Mouse (Mus musculus): ENCODE data around the gene Zfp598. TPM values are rescaled to one million over a fixed set of nuclear protein-coding genes. Genes with fewer than 3 reads are reported as not detected.

Gene Zfp598
- total and polyA plus RNA-seq, 3 experiments: 22.1 to 54.0 (median 31.8) TPM

DNA sequence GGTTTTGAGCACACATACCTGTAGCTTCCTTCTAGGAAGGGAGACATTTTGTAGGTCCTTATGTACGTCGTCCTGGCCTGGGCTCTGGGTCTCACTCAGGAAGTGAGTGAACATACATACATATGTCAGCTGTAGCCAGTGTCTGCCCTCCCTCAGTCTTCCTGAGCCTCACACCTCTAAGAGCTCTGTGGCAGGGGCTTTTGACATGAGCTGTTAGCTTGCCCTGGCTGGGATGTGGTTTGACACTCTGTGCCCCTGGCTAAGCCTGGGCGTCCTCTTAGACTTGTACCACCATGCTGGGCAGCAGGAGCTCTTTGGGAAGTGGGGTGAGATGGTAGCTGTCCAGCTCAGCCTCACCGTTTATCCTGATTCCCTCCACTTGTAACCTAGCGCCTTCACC, 1.9 kb downstream of the Zfp598 start:
- dilution Hi-C loops (cut with MboI; ENCODE audit: extremely low pct_ligation_motif_present, extremely low pct_unique_long_range_greater_than_20kb, low sequenced_read_pairs): no loop called here
- no peak for DNase-seq (ENCODE audit: extremely low read depth)
- no peaks in the 10 kb centered on the region for H3K9me3 ChIP-seq (replicated peaks; ENCODE audit: low read length)
- no peak for TF ChIP-seq CHD1 (IDR thresholded peaks at IDR 0.05; ENCODE audit: low read depth, low read length)
- TF ChIP-seq EP300 (IDR thresholded peaks at IDR 0.05; ENCODE audit: low read length): no peak
- TF ChIP-seq HCFC1 (IDR thresholded peaks at IDR 0.05; ENCODE audit: low read depth, low read length): no peak
- TF ChIP-seq MAZ (IDR thresholded peaks at IDR 0.05; ENCODE audit: low read depth, low read length): no peak
- no peak for TF ChIP-seq ZC3H11A (IDR thresholded peaks at IDR 0.05; ENCODE audit: low read depth, low read length)
- no peak for TF ChIP-seq ETS1 (conservative IDR thresholded peaks at IDR 0.05; ENCODE audit: low read depth, low read length)
- TF ChIP-seq USF1 (IDR thresholded peaks at IDR 0.05; ENCODE audit: low read depth, low read length): no peak
- in situ Hi-C loops (cut with MboI; ENCODE audit: low pct_ligation_motif_present, low pct_unique_long_range_greater_than_20kb, low sequenced_read_pairs): loop anchor here (5.0 kb wide), 1 partner anchor 139 kb away; the partner anchor contains the start of gene Rab26
- H3K4me2 ChIP-seq (ENCODE audit: insufficient read depth, low read depth, poor library complexity, severe bottlenecking): peak overlapping the region; percentile 98
- H3K27ac ChIP-seq (ENCODE audit: insufficient read depth, low read depth): 0 out of 2 replicates have a peak overlapping the region, but pooled peaks have one; percentile 1
- peaks cover 5 to 74% of the 10 kb centered on the region in 2 experiments; a peak in 2 of 4 replicates for H3K4me1 ChIP-seq (ENCODE audit: control insufficient read depth in 1 of 2, insufficient read depth in 2 of 2)
- H3K79me2 ChIP-seq (replicated peaks; ENCODE audit: control insufficient read depth, extremely low read depth, insufficient read depth, poor library complexity, severe bottlenecking): peaks cover 56% of the 10 kb centered on the region
- H3K27me3 ChIP-seq (replicated peaks): no peaks in the 10 kb centered on the region
- H3K4me3 ChIP-seq (replicated peaks in 1 of 3; ENCODE audit: low read depth in 2 of 3, low read length in 2 of 3, poor library complexity in 1 of 3): peak overlapping the region in 2 of 3 experiments; percentile 88 to 99
- peaks cover 9 to 26% of the 10 kb centered on the region in 2 experiments for H3K36me3 ChIP-seq (replicated peaks in 1 of 2; ENCODE audit: control insufficient read depth in 1 of 2, insufficient read depth in 1 of 2, low read length in 1 of 2)
- peak overlapping the region; percentile 97; the same call in 1 of the 2 replicates for H3K9ac ChIP-seq (ENCODE audit: insufficient read depth, low read depth)

DNA sequence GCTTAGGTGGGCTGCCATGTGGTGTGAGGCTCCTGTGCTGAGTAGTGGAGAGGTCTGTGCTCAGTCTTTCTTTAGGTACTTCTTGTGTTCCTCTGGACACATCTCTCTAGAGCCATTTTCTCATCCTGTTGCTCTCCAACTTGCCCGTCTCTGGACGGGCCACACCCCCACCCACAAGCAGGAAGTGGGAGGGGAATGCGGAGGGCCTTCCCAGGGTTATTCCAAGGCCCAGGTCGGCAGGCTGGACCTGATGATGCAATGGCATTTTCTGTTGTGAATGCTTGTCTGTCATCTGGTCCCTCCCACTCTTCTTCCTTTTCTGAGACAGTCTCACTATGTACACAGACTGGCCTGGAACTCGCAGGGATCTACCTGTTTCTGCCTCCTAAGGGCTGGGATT, 2.7 kb downstream of the Zfp598 start:
- dilution Hi-C loops (cut with MboI; ENCODE audit: extremely low pct_ligation_motif_present, extremely low pct_unique_long_range_greater_than_20kb, low sequenced_read_pairs): no loop called here

DNA sequence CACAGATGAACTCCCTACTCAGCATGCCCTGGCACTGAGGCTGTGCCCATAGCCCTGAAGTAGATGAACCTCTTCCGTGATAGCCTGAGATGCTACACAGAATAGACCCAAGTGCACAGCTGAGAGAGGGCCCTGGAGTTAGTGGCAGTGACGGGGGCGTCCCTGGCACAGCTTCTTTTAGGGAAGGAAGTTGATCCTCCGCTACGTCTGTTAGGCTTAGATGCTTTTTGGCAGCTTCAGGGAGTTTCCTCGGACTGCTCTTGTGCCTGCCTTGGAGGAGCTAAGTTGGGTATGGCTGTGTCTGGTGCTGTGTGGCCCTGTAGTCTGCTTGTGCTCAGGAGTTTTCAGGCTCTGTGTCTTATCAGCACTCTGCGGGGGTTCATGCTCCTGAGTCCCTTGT, 4.8 kb downstream of the Zfp598 start:
- H3K9me3 ChIP-seq (replicated peaks; ENCODE audit: low read length): no peaks in the 10 kb centered on the region
- no peak overlapping the region for H3K4me3 ChIP-seq (replicated peaks in 1 of 3; ENCODE audit: low read depth in 2 of 3, low read length in 2 of 3, poor library complexity in 1 of 3)
- dilution Hi-C loops (cut with MboI; ENCODE audit: extremely low pct_ligation_motif_present, extremely low pct_unique_long_range_greater_than_20kb, low sequenced_read_pairs) (no loop called here), in situ Hi-C loops (cut with MboI; ENCODE audit: low pct_ligation_motif_present, low pct_unique_long_range_greater_than_20kb, low sequenced_read_pairs) (loop anchor here (5.0 kb wide), 1 partner anchor 142 kb away; the partner anchor contains the start of gene Rab26)
- no peaks in the 10 kb centered on the region for H3K27me3 ChIP-seq (replicated peaks)
- TF ChIP-seq ZMIZ1 (IDR thresholded peaks at IDR 0.05; ENCODE audit: low read depth, low read length) (no peak), PAX5 (IDR thresholded peaks at IDR 0.05; ENCODE audit: low read length) (no peak), MAFK (IDR thresholded peaks at IDR 0.05; ENCODE audit: insufficient replicate concordance, low read length) (no peak), CHD2 (IDR thresholded peaks at IDR 0.05; ENCODE audit: low read length) (no peak), JUND (conservative IDR thresholded peaks at IDR 0.05; ENCODE audit: low read depth, low read length) (no peak), ZKSCAN1 (IDR thresholded peaks at IDR 0.05; ENCODE audit: borderline replicate concordance, low read depth, low read length) (no peak), USF2 (conservative IDR thresholded peaks at IDR 0.05; ENCODE audit: low read depth, low read length) (no peak), MEF2A (IDR thresholded peaks at IDR 0.05; ENCODE audit: borderline replicate concordance, low read depth, low read length) (no peak), JUN (IDR thresholded peaks at IDR 0.05; ENCODE audit: insufficient read depth, low read depth, low read length) (no peak)
- peaks cover 5 to 52% of the 10 kb centered on the region in 2 experiments; a peak in 2 of 4 replicates for H3K4me1 ChIP-seq (ENCODE audit: control insufficient read depth in 1 of 2, insufficient read depth in 2 of 2)
- peaks cover 61% of the 10 kb centered on the region for H3K79me2 ChIP-seq (replicated peaks; ENCODE audit: control insufficient read depth, extremely low read depth, insufficient read depth, poor library complexity, severe bottlenecking)
- no peak overlapping the region for H3K27ac ChIP-seq (ENCODE audit: insufficient read depth, low read depth)
- DNase-seq (ENCODE audit: extremely low read depth): no peak
- H3K9ac ChIP-seq (ENCODE audit: insufficient read depth, low read depth): no peak overlapping the region
- peaks cover 38 to 56% of the 10 kb centered on the region in 2 experiments for H3K36me3 ChIP-seq (replicated peaks in 1 of 2; ENCODE audit: control insufficient read depth in 1 of 2, insufficient read depth in 1 of 2, low read length in 1 of 2)
- no peak overlapping the region for H3K4me2 ChIP-seq (ENCODE audit: insufficient read depth, low read depth, poor library complexity, severe bottlenecking)

More for the DNA sequence above, 2.7 kb downstream of the Zfp598 start:
- H3K27me3 ChIP-seq (replicated peaks): no peaks in the 10 kb centered on the region
- peaks cover 61% of the 10 kb centered on the region for H3K79me2 ChIP-seq (replicated peaks; ENCODE audit: control insufficient read depth, extremely low read depth, insufficient read depth, poor library complexity, severe bottlenecking)
- DNase-seq (ENCODE audit: extremely low read depth): no peak
- in situ Hi-C loops (cut with MboI; ENCODE audit: low pct_ligation_motif_present, low pct_unique_long_range_greater_than_20kb, low sequenced_read_pairs): loop anchor here (5.0 kb wide), 1 partner anchor 140 kb away; the partner anchor contains the start of gene Rab26
- peak overlapping the region; percentile 98 for H3K4me2 ChIP-seq (ENCODE audit: insufficient read depth, low read depth, poor library complexity, severe bottlenecking)
- no peaks in the 10 kb centered on the region for H3K9me3 ChIP-seq (replicated peaks; ENCODE audit: low read length)
- H3K9ac ChIP-seq (ENCODE audit: insufficient read depth, low read depth): peak overlapping the region; percentile 97; the same call in 1 of the 2 replicates
- H3K36me3 ChIP-seq (replicated peaks in 1 of 2; ENCODE audit: control insufficient read depth in 1 of 2, insufficient read depth in 1 of 2, low read length in 1 of 2): peaks cover 16 to 34% of the 10 kb centered on the region in 2 experiments
- no peak for TF ChIP-seq IRF4 (IDR thresholded peaks at IDR 0.05; ENCODE audit: low read depth, low read length)
- no peak for TF ChIP-seq ZMIZ1 (IDR thresholded peaks at IDR 0.05; ENCODE audit: low read depth, low read length)
- no peak for TF ChIP-seq CTCF (conservative IDR thresholded peaks at IDR 0.05 in 1 of 2, IDR thresholded peaks at IDR 0.05 in 1 of 2; ENCODE audit: low read depth in 2 of 2, low read length in 2 of 2)
- peak; percentile 62 for TF ChIP-seq ELF1 (IDR thresholded peaks at IDR 0.05; ENCODE audit: low read depth, low read length)
- TF ChIP-seq MEF2A (IDR thresholded peaks at IDR 0.05; ENCODE audit: borderline replicate concordance, low read depth, low read length): no peak
- H3K4me1 ChIP-seq (ENCODE audit: control insufficient read depth in 1 of 2, insufficient read depth in 2 of 2): peaks cover 5 to 67% of the 10 kb centered on the region in 2 experiments; a peak in 2 of 4 replicates
- H3K27ac ChIP-seq (ENCODE audit: insufficient read depth, low read depth): peak overlapping the region; percentile 29
- peak overlapping the region; percentile 1 to 99 (median 31) for H3K4me3 ChIP-seq (replicated peaks in 1 of 3; ENCODE audit: low read depth in 2 of 3, low read length in 2 of 3, poor library complexity in 1 of 3)

All from CH12.LX (cell line).